Mouse (Mus musculus) mesoderm, embryonic 11.5 days (tissue): ENCODE measurements at regions not wholly inside any gene's neighbourhood (a gene's known extent, or its start where the extent isn't known, plus 50 kb on each side); places are given as distances from the start of the nearest gene placed in this dataset.

ENCODE experiments used
- DNase-seq: peaks from one replicate; pipeline ENCODE4 v3.0.0-alpha.2; 2012; ENCODE audit warnings: low read depth, low spot score

DNA sequence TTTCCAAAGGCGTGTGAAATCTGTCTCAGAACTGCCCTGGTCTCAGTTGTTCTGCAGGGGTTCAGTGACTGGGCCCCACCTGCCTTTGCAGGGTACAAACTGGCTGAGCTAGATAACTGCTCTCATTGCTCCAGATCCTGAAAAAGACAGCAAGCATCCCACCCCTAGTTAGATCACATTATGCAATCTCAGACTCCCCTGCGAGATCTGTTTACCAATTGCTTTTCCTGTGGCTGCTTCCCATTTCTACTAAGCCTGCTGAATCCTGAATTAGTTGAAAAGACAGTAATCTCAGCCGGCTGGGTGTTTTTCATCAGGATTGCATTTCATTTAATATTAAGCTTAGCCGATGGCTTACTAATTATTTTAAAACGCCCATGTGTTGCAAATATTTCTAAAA lies 531.2 kb upstream of the Gm19410 start:
- no peak for DNase-seq

DNA sequence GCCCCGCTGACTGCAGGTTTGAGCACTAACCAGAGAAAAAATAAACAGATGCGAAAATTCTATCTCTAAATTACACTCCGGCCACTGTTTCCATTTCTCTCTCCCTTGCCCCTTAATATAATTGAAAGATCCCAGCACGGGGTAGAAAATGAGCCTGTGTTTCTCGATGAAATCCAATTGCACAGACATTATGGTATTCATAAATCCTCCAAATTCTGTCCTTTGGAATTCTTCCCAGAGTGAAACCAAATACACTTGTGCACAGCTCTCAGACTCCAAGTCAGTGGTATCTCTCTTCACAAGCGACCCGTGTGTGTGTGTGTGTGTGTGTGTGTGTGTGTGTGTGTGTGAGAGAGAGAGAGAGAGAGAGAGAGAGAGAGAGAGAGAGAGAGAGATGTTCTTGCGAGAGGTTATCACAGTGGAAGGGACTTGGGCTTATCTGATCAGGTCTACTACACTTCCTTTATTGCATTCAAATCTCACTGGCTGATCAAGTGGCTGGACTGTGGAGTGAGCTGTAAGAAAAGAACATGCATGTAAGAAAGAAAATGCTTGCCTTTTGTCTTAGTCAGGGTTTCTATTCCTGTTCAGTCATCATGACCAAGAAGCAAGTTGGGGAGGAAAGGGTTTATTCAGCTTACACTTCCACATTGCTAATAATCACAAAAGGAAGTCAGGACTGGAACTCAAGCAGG lies 529.6 kb upstream of the Gm19410 start:
- no peak for DNase-seq

GRCm38 (mm10) chr8:35237279-35237678 lies 528.3 kb upstream of the Gm19410 start:
- no peak for DNase-seq

DNA sequence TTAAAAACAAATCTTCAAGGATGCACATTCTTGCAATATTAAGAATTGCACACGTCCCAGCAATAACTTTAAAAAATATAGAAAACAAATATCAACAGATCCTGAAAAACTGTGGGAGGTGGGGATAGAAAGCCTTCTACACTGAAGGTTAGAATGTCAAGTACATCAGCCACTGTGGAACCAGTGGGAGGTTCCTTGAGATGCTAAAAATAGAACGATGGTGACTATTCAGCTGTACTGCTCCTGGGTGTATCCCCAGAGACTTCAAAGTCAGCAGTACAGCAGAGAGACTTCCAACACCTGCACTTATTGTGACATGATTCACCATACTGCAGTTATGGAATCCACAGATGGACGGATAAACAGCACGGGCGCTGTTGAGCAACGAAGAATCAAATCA lies 524.7 kb upstream of the Gm19410 start:
- no peak for DNase-seq

- DNase-seq = no peak
Observed at GRCm38 (mm10) chr8:35243555-35243954, 522.0 kb upstream of the Gm19410 start.

DNA sequence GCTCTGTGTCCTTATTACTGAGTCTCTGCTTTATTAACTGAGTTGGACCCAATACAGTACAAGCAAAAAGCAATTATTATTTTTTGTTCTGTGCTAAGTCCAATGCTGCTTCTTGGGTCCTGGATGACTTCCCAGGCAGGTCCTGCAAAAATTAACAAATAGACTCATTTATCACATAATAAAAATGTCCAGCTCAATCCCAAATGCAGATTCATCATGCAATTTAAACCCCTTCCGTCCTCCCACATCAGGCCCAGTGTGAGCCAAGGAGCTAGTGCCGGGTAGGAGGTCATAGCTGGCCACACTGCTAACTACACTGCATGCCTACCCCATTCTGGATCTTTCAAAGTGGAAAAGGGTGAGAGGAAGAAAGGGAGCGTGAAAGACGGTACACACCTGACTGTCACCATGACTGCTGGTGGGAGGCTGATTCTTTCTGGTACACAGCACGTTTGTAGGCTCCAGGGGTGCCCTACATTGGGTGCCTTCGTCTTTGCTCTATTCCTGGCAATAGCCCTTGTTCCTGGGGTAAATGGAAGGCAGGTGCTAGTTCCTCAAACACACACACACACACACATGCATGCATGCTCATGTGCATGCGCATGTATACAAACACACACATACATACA lies 515.7 kb upstream of the Gm19410 start:
- no peak for DNase-seq

DNA sequence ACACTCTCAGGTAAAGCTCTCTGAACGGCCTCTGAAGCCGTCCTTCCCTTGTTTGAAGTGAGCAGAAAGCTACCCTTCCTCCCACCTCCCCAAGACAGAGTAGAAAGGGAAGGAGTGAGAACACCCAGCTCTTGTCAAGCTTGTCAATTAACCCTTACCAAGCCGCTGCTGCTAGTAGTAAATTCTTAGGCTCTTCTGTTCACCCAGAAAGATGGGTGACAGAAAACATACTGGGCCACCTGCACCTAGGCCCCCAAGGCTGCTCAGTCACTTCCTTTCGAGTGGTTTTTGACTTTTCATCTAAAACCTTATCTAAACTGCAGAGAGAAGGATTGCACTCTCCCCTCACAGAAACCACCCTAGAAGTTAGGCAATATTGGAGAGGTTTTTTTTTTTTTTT lies 514.9 kb upstream of the Gm19410 start:
- DNase-seq = no peak

GRCm38 (mm10) chr8:35253946-35254345 lies 511.6 kb upstream of the Gm19410 start:
- DNase-seq = no peak

GRCm38 (mm10) chr8:35255327-35255726 lies 510.3 kb upstream of the Gm19410 start:
- no peak for DNase-seq

- no peak for DNase-seq
Observed at GRCm38 (mm10) chr8:35256958-35257357, 508.6 kb upstream of the Gm19410 start.

GRCm38 (mm10) chr8:35268221-35268620 lies 497.4 kb upstream of the Gm19410 start:
- no peak for DNase-seq

- no peak for DNase-seq
Observed at GRCm38 (mm10) chr8:35268986-35269385, 496.6 kb upstream of the Gm19410 start.

DNA sequence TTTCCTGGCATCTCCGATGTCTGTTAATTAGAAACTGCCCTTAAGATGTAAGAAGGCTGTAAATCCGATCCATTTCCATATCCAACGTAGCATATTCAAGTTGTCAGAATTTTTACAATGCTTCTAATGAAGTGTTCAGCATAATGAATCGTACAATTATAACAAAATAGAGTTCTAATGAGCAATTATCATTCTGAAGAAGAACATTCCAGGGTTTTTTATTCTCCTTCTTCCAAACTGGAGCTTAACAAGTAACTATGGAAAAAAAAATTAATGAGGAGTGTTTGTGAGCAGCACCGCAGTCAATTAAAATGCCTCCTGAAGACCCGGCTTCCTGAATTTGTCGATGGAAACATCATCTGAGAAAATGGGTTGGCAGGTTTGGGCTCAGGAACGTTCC lies 489.6 kb upstream of the Gm19410 start:
- DNase-seq = no peak

DNA sequence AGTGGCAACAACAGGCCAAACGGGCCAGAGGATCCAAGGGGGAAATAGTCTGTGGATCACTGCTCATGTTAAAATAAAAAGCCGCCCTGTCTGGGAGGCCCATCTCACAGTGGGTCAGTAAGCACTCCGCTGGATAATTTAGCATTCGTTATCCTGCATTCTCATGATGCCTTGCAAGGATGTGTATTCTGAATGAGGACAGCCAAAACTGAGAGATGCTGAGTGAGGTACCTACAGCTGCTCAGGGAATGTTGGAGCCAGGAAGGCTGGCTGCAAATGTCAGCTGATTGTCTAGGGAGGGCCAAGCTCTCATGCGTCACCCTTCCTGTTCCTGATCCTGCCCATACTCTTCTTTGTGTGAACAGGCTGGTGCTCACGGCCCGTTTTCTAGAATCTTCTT lies 489.1 kb upstream of the Gm19410 start:
- no peak for DNase-seq

GRCm38 (mm10) chr8:35278946-35279345 lies 486.6 kb upstream of the Gm19410 start:
- DNase-seq = no peak

- no peak for DNase-seq
Observed at GRCm38 (mm10) chr8:35280741-35281140, 484.8 kb upstream of the Gm19410 start.

GRCm38 (mm10) chr8:35283366-35283765 lies 482.2 kb upstream of the Gm19410 start:
- no peak for DNase-seq

GRCm38 (mm10) chr8:35289018-35289417 lies 476.6 kb upstream of the Gm19410 start:
- DNase-seq = no peak

- no peak for DNase-seq
Observed at GRCm38 (mm10) chr8:35289967-35290366, 475.6 kb upstream of the Gm19410 start.

GRCm38 (mm10) chr8:35293437-35294126 lies 472.0 kb upstream of the Gm19410 start:
- peak; percentile 19 for DNase-seq

- DNase-seq = no peak
Observed at GRCm38 (mm10) chr8:35296936-35297335, 468.7 kb upstream of the Gm19410 start.

GRCm38 (mm10) chr8:35299088-35299487 lies 466.5 kb upstream of the Gm19410 start:
- DNase-seq = no peak

DNA sequence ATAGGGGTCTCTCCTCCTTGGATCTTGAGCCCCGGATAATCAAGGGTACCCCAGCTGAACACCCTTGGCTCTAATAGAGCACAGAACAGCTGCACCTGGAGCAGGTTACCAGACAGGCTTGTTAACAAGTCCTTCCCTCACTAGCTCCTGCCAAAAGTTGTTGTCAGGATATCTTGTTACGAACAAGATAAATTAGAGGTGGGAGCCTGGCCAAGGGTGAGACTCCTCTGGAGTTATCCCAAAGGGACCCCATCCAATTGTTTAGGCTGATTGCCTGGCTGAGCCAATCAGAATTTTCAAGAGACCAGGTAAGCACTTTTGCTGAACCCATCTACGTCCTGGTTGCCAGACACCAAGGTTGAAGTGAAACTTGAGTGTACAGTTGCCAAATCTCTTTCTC lies 465.2 kb upstream of the Gm19410 start:
- DNase-seq = no peak
